Mouse (Mus musculus) macrophage (primary cell): ENCODE measurements around the gene Gm21117. TPM values are rescaled to one million over a fixed set of nuclear protein-coding genes. Genes with fewer than 3 reads are reported as not detected.
"Not testable (repeated sequence)": the region's sequence is repeated elsewhere in the genome, so short reads cannot be mapped to it uniquely, and the experiment has no call there.

Source experiments
- H3K27ac ChIP-seq: fragments of 350-480 bp; formaldehyde crosslinking; 2 replicates; pipeline ENCODE4 v1.9.0; 2021
- H3K36me3 ChIP-seq: fragments of 350-480 bp; formaldehyde crosslinking; 2 replicates; pipeline ENCODE4 v1.9.0; 2021; ENCODE audit errors: inconsistent target
- H3K4me3 ChIP-seq: fragments of 350-480 bp; formaldehyde crosslinking; 2 replicates; pipeline ENCODE4 v1.9.0; 2021; ENCODE audit errors: inconsistent target
- H3K79me2 ChIP-seq: fragments of 350-480 bp; formaldehyde crosslinking; 2 replicates; pipeline ENCODE4 v1.9.0; 2021; ENCODE audit errors: inconsistent target
- WGBS: methylation state at CpG from one replicate; pipeline ENCODE4 v1.1.7; 2026; ENCODE audit warnings: inconsistent platforms; ENCODE audit not compliant: missing documents; 5-methylcytosine and 5-hydroxymethylcytosine counted together
- polyA plus RNA-seq: library from polyadenylated mRNA; stranded (reverse); fragments of 250-400 nt; gene quantifications from 3 replicates; pipeline ENCODE4 v1.2.4, GENCODE M21; 2018; ENCODE audit warnings: inconsistent platforms
- total RNA-seq, 78 experiments: library from RNA; depleted of rRNA; stranded (reverse); fragments of 250-400 nt; gene quantifications; 1 replicate in 9 of 78; 2 replicates in 24 of 78; 3 replicates in 43 of 78; 4 replicates in 2 of 78; pipeline ENCODE4 v1.2.4; 2018; ENCODE audit warnings: inconsistent platforms in 56 of 78

Gene Gm21117
- total RNA-seq (2018; cell fraction: chromatin; rRNA removed) = not detected
- not detected for total RNA-seq (2018; cell fraction: cytosol; rRNA removed)
- total RNA-seq (2018; cell fraction: nucleus; rRNA removed) = not detected
- polyA plus RNA-seq = not detected in 3 replicates

GRCm38 (mm10) chrY:51124920-51125319, at the start of gene Gm21117:
TSS of gene Gm21117 (plus strand) at chrY:51125220.
- H3K36me3 ChIP-seq, H3K4me3 ChIP-seq, H3K79me2 ChIP-seq, H3K27ac ChIP-seq: not testable (repeated sequence)
- WGBS = no CpG with 5 or more reads among the region's 6 CpGs
